Mouse (Mus musculus) neural tube, embryonic 13.5 days (tissue): ENCODE results near the gene Ssr1. TPM values are rescaled to one million over a fixed set of nuclear protein-coding genes. Genes with fewer than 3 reads are reported as not detected.

ENCODE experiments used
- ATAC-seq: fragments of 200-750 bp; cut with Nextera tagmentation; 2 replicates; pipeline ENCODE4 v1.8.0; 2017; ENCODE audit warnings: low read depth, mild to moderate bottlenecking, moderate TSS enrichment, moderate library complexity
- H3K27ac ChIP-seq: fragments of 300-500 bp; sonication (generic); replicated peaks from 2 replicates; pipeline ENCODE4 v1.5.1; 2015; ENCODE audit warnings: moderate library complexity, mild to moderate bottlenecking, inconsistent platforms
- H3K27me3 ChIP-seq: fragments of 300-500 bp; sonication (generic); 2 replicates; pipeline ENCODE4 v1.6.1; 2015; ENCODE audit warnings: mild to moderate bottlenecking, inconsistent platforms
- H3K36me3 ChIP-seq: fragments of 300-500 bp; sonication (generic); 2 replicates; pipeline ENCODE4 v1.6.1; 2015; ENCODE audit warnings: mild to moderate bottlenecking, inconsistent platforms
- H3K4me1 ChIP-seq: fragments of 300-500 bp; sonication (generic); replicated peaks from 2 replicates; pipeline ENCODE4 v1.6.1; 2015; ENCODE audit warnings: inconsistent platforms
- H3K4me2 ChIP-seq: fragments of 300-500 bp; sonication (generic); 2 replicates; pipeline ENCODE4 v1.6.1; 2015; ENCODE audit warnings: inconsistent platforms, mild to moderate bottlenecking, moderate library complexity
- H3K4me3 ChIP-seq: fragments of 300-500 bp; sonication (generic); 2 replicates; pipeline ENCODE4 v1.5.1; 2015; ENCODE audit warnings: mild to moderate bottlenecking, inconsistent platforms
- H3K9ac ChIP-seq: fragments of 300-500 bp; sonication (generic); 2 replicates; pipeline ENCODE4 v1.6.1; 2015; ENCODE audit warnings: moderate library complexity, mild to moderate bottlenecking, inconsistent platforms
- H3K9me3 ChIP-seq: fragments of 300-500 bp; sonication (generic); 2 replicates; pipeline ENCODE4 v1.6.1; 2016; ENCODE audit warnings: inconsistent platforms
- WGBS: fragments of 180-500 bp; shearing (Covaris S2); methylation state at CpG from one replicate; pipeline ENCODE4 v1.1.7; 2015; 5-methylcytosine and 5-hydroxymethylcytosine counted together
- polyA plus RNA-seq: library from polyadenylated mRNA; unstranded; fragments of >200 nt; fragmentation: Nextera tagmentation; extraction: Ambion mirVana; gene quantifications from 2 replicates; pipeline ENCODE4 v1.2.1, GENCODE M21; 2015

Ssr1 gene
- polyA plus RNA-seq: 60.6 and 76.5 TPM in 2 replicates

DNA sequence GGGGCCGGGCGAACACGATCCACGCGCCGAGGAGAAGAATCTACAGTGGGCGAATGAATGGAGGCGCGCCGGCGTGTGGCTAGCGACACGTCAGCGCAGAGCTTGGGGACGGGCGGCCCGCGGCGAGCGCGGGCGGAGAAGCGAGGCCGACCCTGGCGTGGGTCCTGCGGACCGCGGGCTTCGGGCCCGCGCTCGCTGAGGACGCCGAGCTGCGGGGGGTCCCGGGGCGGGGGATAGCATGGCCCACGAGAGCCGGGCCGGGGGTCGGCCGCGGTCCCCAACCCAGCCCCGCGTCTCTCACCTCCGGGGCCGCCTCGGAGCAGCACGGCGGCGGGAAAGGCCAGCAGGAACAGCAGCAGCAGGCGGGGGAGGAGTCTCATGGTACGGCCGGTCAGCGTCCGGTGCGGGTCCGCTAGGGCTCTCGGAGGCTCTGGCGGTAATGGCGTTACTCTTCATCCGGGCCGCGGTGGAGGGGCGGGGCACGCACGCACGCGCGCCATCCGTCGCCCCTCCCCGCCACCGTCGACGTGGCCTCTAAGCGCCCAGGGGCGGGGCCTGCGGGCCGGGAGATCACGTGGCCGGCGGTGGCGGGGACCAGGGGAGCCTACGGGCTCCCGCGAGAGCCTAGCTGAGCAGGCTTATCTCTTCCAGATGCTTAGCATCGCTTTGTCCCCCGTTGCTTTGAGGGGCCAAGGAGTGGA lies at the start of gene Ssr1:
Ssr1 (minus strand) TSS at position 514 of the 701 bp plus-strand sequence.
- peak within 1 kb of the TSS; percentile 78 for H3K4me2 ChIP-seq
- H3K9me3 ChIP-seq: no peaks in the 10 kb centered on the region
- H3K27me3 ChIP-seq: no peaks in the 10 kb centered on the region; the same call in 1 of the 2 replicates
- peaks cover 25% of the 10 kb centered on the region for H3K36me3 ChIP-seq
- H3K27ac ChIP-seq: peak within 1 kb of the TSS; percentile 94
- H3K9ac ChIP-seq: peak within 1 kb of the TSS; percentile 94
- H3K4me1 ChIP-seq: peaks cover 18% of the 10 kb centered on the region
- WGBS: under 1% methylated on average over 73 of the region's 89 CpGs
- peak within 1 kb of the TSS; percentile 91 for H3K4me3 ChIP-seq
- ATAC-seq: peak; percentile 99

DNA sequence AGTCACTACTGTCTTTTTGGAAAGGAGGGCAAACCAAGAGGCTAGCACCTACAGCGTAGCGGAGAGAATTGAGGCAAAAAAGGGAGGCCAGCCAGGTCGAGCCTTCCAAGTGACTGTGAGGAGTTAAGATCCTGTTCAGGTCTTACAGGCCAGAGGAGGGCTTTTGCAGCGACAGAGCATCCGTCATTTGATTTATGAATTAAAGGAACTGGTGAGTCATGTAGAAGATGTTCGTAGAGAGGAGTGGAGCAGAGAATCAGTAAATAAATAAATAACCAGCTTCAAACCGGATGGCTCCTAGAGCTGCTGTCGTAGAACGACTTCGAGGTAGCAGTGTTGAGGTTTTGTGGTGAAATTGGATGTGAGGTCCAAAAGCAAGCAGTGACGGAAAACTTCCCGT lies 43.8 kb upstream of the Ssr1 start:
- no peak for ATAC-seq
- Histone ChIP-seq H3K9ac (peak overlapping the region; percentile 92), H3K27ac (0 out of 2 replicates have a peak overlapping the region, but pooled peaks have one; percentile 68), H3K27me3 (no peaks in the 10 kb centered on the region), H3K9me3 (no peaks in the 10 kb centered on the region), H3K4me3 (peak overlapping the region; percentile 74), H3K36me3 (peaks cover 31% of the 10 kb centered on the region), H3K4me1 (peaks cover 25% of the 10 kb centered on the region), H3K4me2 (peak overlapping the region; percentile 97)
- 54% methylated on average over 12 of the region's 12 CpGs for WGBS

DNA sequence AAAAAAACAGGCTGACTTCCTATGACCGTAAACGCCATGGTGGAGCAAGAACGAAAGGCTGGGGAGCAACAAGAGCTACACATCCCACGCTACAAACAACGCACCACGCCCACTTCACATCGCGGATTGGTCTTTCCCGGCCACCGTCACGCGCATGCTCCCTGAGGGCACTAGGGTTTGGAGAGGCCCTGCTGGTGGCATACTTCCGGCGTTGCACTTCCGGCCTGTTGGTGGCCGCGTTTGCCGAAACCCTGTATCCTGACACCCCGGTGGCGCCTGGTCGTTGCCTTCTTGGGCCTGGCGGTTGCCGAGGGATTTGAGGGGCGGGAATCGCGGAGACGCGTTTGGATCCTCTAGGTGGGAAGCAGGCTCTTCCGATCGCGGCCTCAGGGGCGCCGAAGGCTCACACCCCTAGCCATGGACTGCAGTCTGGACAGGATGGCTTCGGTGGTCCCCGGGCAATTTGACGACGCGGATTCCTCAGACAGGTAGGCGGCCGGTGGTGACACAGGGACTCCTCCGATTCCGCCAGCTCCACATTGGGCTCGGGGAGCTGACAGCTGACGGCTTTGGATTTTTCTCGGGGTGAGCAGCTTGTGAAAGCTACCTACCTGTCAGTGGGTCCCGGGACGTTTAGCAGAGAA lies 43.1 kb upstream of the Ssr1 start, which contains the start of gene Cage1:
Cage1 (minus strand) TSS at position 26 of the 644 bp plus-strand sequence.
- H3K27me3 ChIP-seq: no peaks in the 10 kb centered on the region
- ATAC-seq: peak; percentile 96
- peak within 1 kb of the TSS; percentile 74 for H3K4me3 ChIP-seq
- peak within 1 kb of the TSS; percentile 76 for H3K27ac ChIP-seq
- peak within 1 kb of the TSS; percentile 97 for H3K4me2 ChIP-seq
- no peaks in the 10 kb centered on the region for H3K9me3 ChIP-seq
- H3K4me1 ChIP-seq: peaks cover 25% of the 10 kb centered on the region
- under 1% methylated on average over 45 of the region's 47 CpGs for WGBS
- H3K9ac ChIP-seq: peak within 1 kb of the TSS; percentile 92
- H3K36me3 ChIP-seq: peaks cover 26% of the 10 kb centered on the region

DNA sequence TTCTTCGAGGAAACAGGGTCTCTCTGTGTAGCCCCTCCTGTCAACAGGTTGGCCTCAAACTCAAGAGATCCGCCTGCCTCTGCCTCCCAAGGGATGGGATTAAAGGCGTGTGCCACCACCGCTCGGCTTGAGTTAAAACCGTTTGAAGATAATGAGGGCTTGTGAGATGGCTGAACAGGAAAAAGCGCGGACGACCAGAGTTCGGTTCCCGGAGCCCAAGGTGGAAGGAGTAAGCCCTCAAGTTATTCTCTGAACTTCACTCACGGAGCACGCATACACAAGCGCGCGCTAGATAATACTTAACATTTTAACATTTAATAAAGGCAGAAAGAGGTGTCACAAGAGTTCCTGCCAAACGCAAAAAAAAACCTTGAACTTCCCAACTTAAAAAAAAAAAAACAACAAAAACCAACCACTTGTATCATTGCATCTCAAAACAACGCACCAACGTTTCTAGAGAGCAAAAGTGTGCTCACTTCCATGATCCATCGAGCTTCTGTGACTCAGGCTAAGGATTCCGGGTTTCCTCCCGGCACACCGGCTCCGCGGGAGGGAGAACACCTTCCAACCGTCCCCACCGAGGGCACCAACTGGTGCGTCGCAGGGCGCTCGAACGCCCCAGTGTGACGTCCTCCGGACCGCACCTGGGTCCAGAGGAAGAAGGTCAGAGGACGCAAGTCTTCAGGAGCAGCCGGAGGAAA lies 42.5 kb upstream of the Ssr1 start, which contains the start of gene Riok1:
Riok1 (plus strand) TSS at position 653 of the 701 bp plus-strand sequence.
- Histone ChIP-seq H3K4me2 (peak within 1 kb of the TSS; percentile 97), H3K27ac (peak within 1 kb of the TSS; percentile 76), H3K36me3 (peaks cover 19% of the 10 kb centered on the region)

DNA sequence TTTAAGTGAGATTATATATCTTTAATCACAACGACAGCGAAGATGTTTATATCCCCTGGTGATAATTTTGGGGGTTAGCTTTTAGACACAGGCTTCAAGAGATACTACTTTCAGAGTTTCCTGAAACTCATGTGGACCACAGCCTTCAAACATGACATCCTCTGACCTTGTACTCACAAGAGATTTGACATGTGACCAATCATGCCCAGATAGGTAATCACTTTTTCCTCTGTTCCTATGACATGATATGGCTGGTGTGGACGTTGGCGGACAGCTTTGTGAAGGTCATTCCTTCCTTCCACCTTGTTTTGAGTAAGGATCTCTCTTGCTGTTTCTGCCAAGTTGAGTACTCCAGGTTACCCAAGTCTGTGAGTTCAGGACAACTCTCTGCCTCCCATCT lies 34.4 kb upstream of the Ssr1 start:
- Histone ChIP-seq H3K27me3 (no peaks in the 10 kb centered on the region), H3K4me3 (no peak overlapping the region), H3K36me3 (no peaks in the 10 kb centered on the region), H3K4me1 (no peaks in the 10 kb centered on the region), H3K9me3 (no peaks in the 10 kb centered on the region), H3K4me2 (no peak overlapping the region), H3K9ac (no peak overlapping the region), H3K27ac (no peak overlapping the region)
- ATAC-seq: no peak
- WGBS: 89% methylated on average over 4 of the region's 4 CpGs

More for the DNA sequence above, 42.5 kb upstream of the Ssr1 start, which contains the start of gene Riok1:
- no peaks in the 10 kb centered on the region for H3K9me3 ChIP-seq
- 12% methylated on average over 37 of the region's 37 CpGs for WGBS
- peaks cover 25% of the 10 kb centered on the region for H3K4me1 ChIP-seq
- peak; percentile 76 for ATAC-seq
- H3K9ac ChIP-seq: peak within 1 kb of the TSS; percentile 92
- H3K4me3 ChIP-seq: peak within 1 kb of the TSS; percentile 74
- no peaks in the 10 kb centered on the region for H3K27me3 ChIP-seq

DNA sequence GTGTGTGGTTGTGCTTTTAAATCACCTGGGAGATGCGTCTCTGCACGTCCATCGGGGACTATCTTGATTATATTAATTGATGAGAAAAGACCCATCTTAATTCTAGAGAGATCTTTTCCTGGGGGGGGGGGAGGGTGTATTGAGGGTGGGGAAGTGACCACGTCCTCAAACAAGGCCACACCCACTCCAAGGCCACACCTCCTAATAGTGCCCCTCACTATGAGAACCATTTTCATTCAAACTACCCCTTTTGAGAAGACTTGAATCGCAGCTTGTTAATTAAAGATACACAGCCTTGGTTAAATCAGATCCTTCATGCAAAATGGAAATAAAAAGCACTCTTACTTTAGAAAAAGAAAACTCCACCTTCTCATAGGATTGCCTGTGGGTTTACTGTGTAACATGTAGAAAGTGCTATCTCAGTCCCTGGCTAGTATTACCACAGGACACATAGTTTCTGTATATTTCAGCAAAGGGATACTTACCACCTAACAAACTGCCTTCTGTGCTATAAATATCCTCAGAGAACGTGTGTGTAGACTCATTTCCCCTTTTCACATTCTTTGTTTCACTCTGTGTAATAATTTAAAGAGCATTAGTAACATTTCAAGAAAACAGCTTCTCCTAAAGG lies 33.7 kb upstream of the Ssr1 start:
- Histone ChIP-seq H3K36me3 (no peaks in the 10 kb centered on the region), H3K4me1 (no peaks in the 10 kb centered on the region), H3K4me3 (no peak overlapping the region), H3K27me3 (no peaks in the 10 kb centered on the region), H3K27ac (no peak overlapping the region), H3K4me2 (no peak overlapping the region), H3K9me3 (no peaks in the 10 kb centered on the region), H3K9ac (no peak overlapping the region)
- 64% methylated on average over 6 of the region's 6 CpGs for WGBS
- no peak for ATAC-seq

DNA sequence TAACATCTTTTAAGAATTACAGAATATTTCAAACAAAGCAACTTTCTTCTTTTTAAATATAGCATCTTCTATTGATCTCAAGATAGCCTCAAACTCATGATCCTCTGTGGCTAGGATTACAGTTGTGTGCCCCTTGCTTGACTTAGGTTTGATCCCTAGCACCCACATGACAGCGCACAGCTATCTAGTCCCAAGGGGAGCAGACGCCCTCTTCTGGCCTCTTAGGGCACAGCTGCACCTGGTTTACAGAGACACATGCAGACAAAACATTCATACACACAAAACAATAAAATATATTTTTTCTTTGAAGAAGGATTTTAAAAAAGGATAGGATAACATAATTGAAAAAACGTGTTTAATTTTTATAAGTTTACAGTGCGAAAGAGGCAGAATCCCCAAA lies 31.9 kb upstream of the Ssr1 start:
- no peak overlapping the region for H3K4me2 ChIP-seq
- no peak for ATAC-seq
- H3K27ac ChIP-seq: no peak overlapping the region
- H3K4me3 ChIP-seq: no peak overlapping the region
- H3K36me3 ChIP-seq: no peaks in the 10 kb centered on the region
- H3K4me1 ChIP-seq: no peaks in the 10 kb centered on the region
- no peaks in the 10 kb centered on the region for H3K9me3 ChIP-seq
- no peaks in the 10 kb centered on the region for H3K27me3 ChIP-seq
- 41% methylated on average over 4 of the region's 4 CpGs for WGBS
- H3K9ac ChIP-seq: no peak overlapping the region

DNA sequence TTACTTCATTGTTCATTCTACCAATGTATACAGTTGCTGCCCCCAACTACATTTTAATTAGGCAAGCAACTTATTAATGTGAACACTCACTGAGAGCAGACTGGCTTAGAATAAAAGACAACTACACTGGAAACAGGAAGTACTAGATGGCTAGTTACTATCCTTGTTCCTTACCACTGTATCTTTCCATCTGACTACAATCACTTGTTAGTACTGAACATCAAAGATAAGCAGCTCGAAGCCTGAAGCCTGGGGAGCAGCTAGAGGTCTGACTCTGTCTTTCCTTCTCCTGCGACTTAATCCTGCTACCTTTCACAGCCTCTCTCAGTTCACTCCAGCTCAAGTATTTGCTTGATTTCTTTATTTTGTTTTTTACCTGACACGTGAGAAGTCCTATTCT lies 24.8 kb upstream of the Ssr1 start:
- H3K27me3 ChIP-seq: no peaks in the 10 kb centered on the region
- H3K4me1 ChIP-seq: no peaks in the 10 kb centered on the region
- no peaks in the 10 kb centered on the region for H3K36me3 ChIP-seq
- no peak overlapping the region for H3K4me3 ChIP-seq
- H3K9me3 ChIP-seq: no peaks in the 10 kb centered on the region
- H3K9ac ChIP-seq: no peak overlapping the region
- no peak overlapping the region for H3K27ac ChIP-seq
- 79% methylated on average over 3 of the region's 3 CpGs for WGBS
- H3K4me2 ChIP-seq: no peak overlapping the region
- no peak for ATAC-seq

DNA sequence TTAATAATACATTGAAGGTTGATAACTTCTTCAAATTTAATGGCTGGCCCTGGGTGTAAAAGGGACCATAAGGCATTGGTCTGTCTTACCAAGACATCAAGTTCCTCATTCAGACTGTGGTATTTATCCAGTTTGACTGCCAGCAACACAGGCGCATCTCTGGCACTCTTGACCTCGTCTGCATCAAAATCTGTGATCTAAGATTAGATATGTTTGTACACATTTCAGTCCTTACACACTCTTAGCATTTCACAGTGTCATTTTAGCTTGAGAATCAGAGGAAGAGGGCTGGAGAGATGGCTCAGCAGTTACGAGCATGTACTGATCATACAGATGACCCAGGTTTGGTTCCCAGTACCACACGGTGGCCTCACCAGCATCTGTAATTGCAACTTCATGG lies 21.6 kb upstream of the Ssr1 start:
- H3K4me3 ChIP-seq: no peak overlapping the region
- ATAC-seq: no peak
- WGBS: 90% methylated on average over 4 of the region's 4 CpGs
- no peak overlapping the region for H3K4me2 ChIP-seq
- H3K36me3 ChIP-seq: no peaks in the 10 kb centered on the region
- H3K27me3 ChIP-seq: no peaks in the 10 kb centered on the region
- H3K9me3 ChIP-seq: no peaks in the 10 kb centered on the region
- no peak overlapping the region for H3K9ac ChIP-seq
- H3K4me1 ChIP-seq: no peaks in the 10 kb centered on the region
- H3K27ac ChIP-seq: no peak overlapping the region

DNA sequence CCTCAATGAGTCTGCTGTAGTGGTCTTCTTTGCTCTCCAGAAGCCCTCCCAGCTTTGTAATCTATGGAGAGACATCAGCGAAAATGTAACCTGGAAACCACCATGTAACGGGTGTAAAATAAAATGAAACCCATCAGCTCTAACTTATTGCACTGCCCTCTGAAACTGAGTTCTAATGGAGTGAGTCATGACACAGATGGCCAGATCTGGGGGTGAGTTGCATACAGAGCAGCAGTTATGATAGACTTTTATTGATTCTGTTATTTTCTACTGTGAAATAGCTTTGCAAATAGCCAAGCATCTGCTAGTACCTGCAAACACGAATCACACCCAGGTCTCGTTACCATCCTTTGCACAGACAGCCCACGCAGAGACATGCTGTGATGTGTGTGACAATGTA lies 18.4 kb upstream of the Ssr1 start:
- ATAC-seq: no peak
- no peaks in the 10 kb centered on the region for H3K27me3 ChIP-seq
- no peaks in the 10 kb centered on the region for H3K36me3 ChIP-seq
- H3K9me3 ChIP-seq: no peaks in the 10 kb centered on the region
- H3K9ac ChIP-seq: no peak overlapping the region
- H3K4me3 ChIP-seq: no peak overlapping the region
- H3K4me2 ChIP-seq: no peak overlapping the region
- WGBS: 87% methylated on average over 5 of the region's 5 CpGs
- no peaks in the 10 kb centered on the region for H3K4me1 ChIP-seq
- no peak overlapping the region for H3K27ac ChIP-seq

DNA sequence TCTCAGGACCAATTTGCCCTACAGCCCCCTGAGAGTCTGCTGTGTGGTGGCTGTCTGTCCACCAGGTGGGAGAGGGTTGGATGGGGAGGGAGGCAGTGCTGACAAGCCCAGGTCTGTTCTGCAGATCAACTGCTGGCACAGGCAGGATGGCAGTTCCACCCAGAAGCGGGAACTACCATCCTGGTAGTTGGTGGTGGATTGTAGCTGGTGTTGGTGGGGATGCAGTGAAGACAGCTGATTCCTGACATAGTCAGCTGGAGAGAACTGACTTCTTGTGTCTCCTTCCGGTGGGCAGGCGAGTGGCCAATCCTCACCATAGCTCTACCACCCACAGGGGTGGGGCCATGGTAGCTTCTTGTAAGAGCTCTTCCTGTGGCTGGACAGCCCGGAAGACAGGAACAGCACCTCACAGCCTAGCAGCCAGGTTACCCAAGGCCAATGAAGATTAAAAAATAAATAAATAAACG lies 16.5 kb upstream of the Ssr1 start:
- no peaks in the 10 kb centered on the region for H3K4me1 ChIP-seq
- H3K27me3 ChIP-seq: no peaks in the 10 kb centered on the region
- no peak overlapping the region for H3K9ac ChIP-seq
- H3K9me3 ChIP-seq: no peaks in the 10 kb centered on the region
- no peaks in the 10 kb centered on the region for H3K36me3 ChIP-seq
- no peak for ATAC-seq
- no peak overlapping the region for H3K4me2 ChIP-seq
- H3K27ac ChIP-seq: no peak overlapping the region
- H3K4me3 ChIP-seq: no peak overlapping the region
- WGBS: 85% methylated on average over 5 of the region's 5 CpGs
